Mouse (Mus musculus) ES-CJ7 (cell line): ENCODE data around the gene Itga9.

Source experiments
- DNase-seq: peaks from one replicate; pipeline ENCODE4 v3.0.0; 2011; ENCODE audit warnings: low read depth, low spot score

Itga9 gene

GRCm38 (mm10) chr9:118767008-118767407 is 160.5 kb downstream of the Itga9 start:
- DNase-seq = no peak

- DNase-seq = no peak
Observed at GRCm38 (mm10) chr9:118768596-118768995, 162.1 kb downstream of the Itga9 start.

GRCm38 (mm10) chr9:118770366-118770765 is 163.9 kb downstream of the Itga9 start:
- no peak for DNase-seq

- DNase-seq = no peak
Observed at GRCm38 (mm10) chr9:118774676-118775075, 168.2 kb downstream of the Itga9 start.

GRCm38 (mm10) chr9:118776880-118777438 is 170.5 kb downstream of the Itga9 start:
- no peak for DNase-seq

GRCm38 (mm10) chr9:118778596-118778995 is 172.1 kb downstream of the Itga9 start:
- DNase-seq = no peak

GRCm38 (mm10) chr9:118784621-118785020 is 178.1 kb downstream of the Itga9 start:
- no peak for DNase-seq

GRCm38 (mm10) chr9:118785816-118786215 is 179.3 kb downstream of the Itga9 start:
- no peak for DNase-seq

GRCm38 (mm10) chr9:118788869-118789281 is 182.4 kb downstream of the Itga9 start:
- DNase-seq = peak; percentile 46

- no peak for DNase-seq
Observed at GRCm38 (mm10) chr9:118791231-118791630, 184.7 kb downstream of the Itga9 start.

GRCm38 (mm10) chr9:118793151-118793785 is 186.8 kb downstream of the Itga9 start:
- peak; percentile 82 for DNase-seq

- DNase-seq = no peak
Observed at GRCm38 (mm10) chr9:118794668-118795067, 188.2 kb downstream of the Itga9 start.

GRCm38 (mm10) chr9:118795304-118795703 is 188.8 kb downstream of the Itga9 start:
- DNase-seq = no peak

GRCm38 (mm10) chr9:118799105-118799504 is 192.6 kb downstream of the Itga9 start:
- DNase-seq = no peak

- DNase-seq = no peak
Observed at GRCm38 (mm10) chr9:118801176-118801909, 194.9 kb downstream of the Itga9 start.

GRCm38 (mm10) chr9:118801910-118802287 is 195.4 kb downstream of the Itga9 start:
- DNase-seq = no peak

- no peak for DNase-seq
Observed at GRCm38 (mm10) chr9:118802380-118802779, 195.9 kb downstream of the Itga9 start.

GRCm38 (mm10) chr9:118805740-118806139 is 199.2 kb downstream of the Itga9 start:
- DNase-seq = no peak

GRCm38 (mm10) chr9:118807669-118808068 is 201.2 kb downstream of the Itga9 start:
- DNase-seq = no peak

GRCm38 (mm10) chr9:118812221-118812620 is 205.7 kb downstream of the Itga9 start:
- no peak for DNase-seq

GRCm38 (mm10) chr9:118813492-118813891 is 207.0 kb downstream of the Itga9 start:
- DNase-seq = no peak

- no peak for DNase-seq
Observed at GRCm38 (mm10) chr9:118814056-118814455, 207.6 kb downstream of the Itga9 start.

GRCm38 (mm10) chr9:118814461-118814860 is 208.0 kb downstream of the Itga9 start:
- no peak for DNase-seq
